Mouse (Mus musculus) MN1 (cell line): Measurements from ENCODE around the gene Wiz.

Experiments
- DNase-seq: peaks from one replicate; pipeline ENCODE4 v3.0.0-alpha.2; 2016; ENCODE audit warnings: low spot score

The Wiz gene

GRCm38 (mm10) chr17:32389101-32389659, at the start of gene Wiz:
Gene Wiz (minus strand): TSS chr17:32389439.
- DNase-seq = peak; percentile 92

GRCm38 (mm10) chr17:32437106-32437505, 47.9 kb upstream of the Wiz start:
- DNase-seq = no peak

- no peak for DNase-seq
Measured at GRCm38 (mm10) chr17:32435151-32435550, 45.9 kb upstream of the Wiz start.

- DNase-seq = no peak
Measured at GRCm38 (mm10) chr17:32434324-32434723, 45.1 kb upstream of the Wiz start.

- DNase-seq = peak; percentile 30
Measured at GRCm38 (mm10) chr17:32431972-32432371, 42.7 kb upstream of the Wiz start.

- DNase-seq = no peak
Measured at GRCm38 (mm10) chr17:32426610-32427009, 37.4 kb upstream of the Wiz start.

- DNase-seq = no peak
Measured at GRCm38 (mm10) chr17:32424034-32424433, 34.8 kb upstream of the Wiz start, which contains the start of gene Pglyrp2. Gene Pglyrp2 (minus strand): TSS chr17:32424167.

GRCm38 (mm10) chr17:32420781-32421180, 31.5 kb upstream of the Wiz start:
- DNase-seq = no peak

GRCm38 (mm10) chr17:32419989-32420388, 30.8 kb upstream of the Wiz start:
- no peak for DNase-seq

- DNase-seq = no peak
Measured at GRCm38 (mm10) chr17:32416771-32417170, 27.5 kb upstream of the Wiz start.

- DNase-seq = no peak
Measured at GRCm38 (mm10) chr17:32415417-32416020, 26.3 kb upstream of the Wiz start.

GRCm38 (mm10) chr17:32411898-32412297, 22.7 kb upstream of the Wiz start:
- no peak for DNase-seq

- DNase-seq = no peak
Measured at GRCm38 (mm10) chr17:32403417-32403816, 14.2 kb upstream of the Wiz start, which contains the start of gene Rasal3. Gene Rasal3 (minus strand): TSS chr17:32403583.

- DNase-seq = no peak
Measured at GRCm38 (mm10) chr17:32402779-32403157, 13.5 kb upstream of the Wiz start.

- no peak for DNase-seq
Measured at GRCm38 (mm10) chr17:32402011-32402778, 13.0 kb upstream of the Wiz start.

GRCm38 (mm10) chr17:32396266-32396665, 7.0 kb upstream of the Wiz start:
- DNase-seq = no peak

GRCm38 (mm10) chr17:32393944-32394343, 4.7 kb upstream of the Wiz start:
- no peak for DNase-seq

GRCm38 (mm10) chr17:32388370-32389100, 704 bp downstream of the Wiz start:
- DNase-seq = peak; percentile 53

GRCm38 (mm10) chr17:32387986-32388369, 1.3 kb downstream of the Wiz start:
- DNase-seq = no peak

- DNase-seq = peak; percentile 54
Measured at GRCm38 (mm10) chr17:32386659-32387432, 2.4 kb downstream of the Wiz start.

GRCm38 (mm10) chr17:32383661-32384060, 5.6 kb downstream of the Wiz start:
- DNase-seq = no peak

GRCm38 (mm10) chr17:32382576-32382975, 6.7 kb downstream of the Wiz start:
- no peak for DNase-seq
